Mouse (Mus musculus) neutrophil, adult 5-6 weeks (primary cell): ENCODE data around the gene Agpat1. TPM values are rescaled to one million over a fixed set of nuclear protein-coding genes. Genes with fewer than 3 reads are reported as not detected.

Source experiments
- ATAC-seq: fragments of 151-379, 151-347 bp; 2 replicates; pipeline ENCODE4 v1.8.0; 2017; ENCODE audit warnings: mild to moderate bottlenecking, moderate TSS enrichment; ENCODE audit not compliant: insufficient number of reproducible peaks, poor library complexity, low FRiP score, severe bottlenecking; ENCODE audit errors: extremely low read depth
- total RNA-seq: library from RNA; stranded (forward); fragments of 200-1000 nt; gene quantifications from 2 replicates; pipeline ENCODE4 v1.2.3, GENCODE M21; 2017

Agpat1 gene
- total RNA-seq = 27.5 and 32.9 TPM in 2 replicates

- ATAC-seq = peak; percentile 66
These were observed at the start of gene Agpat1 for GRCm38 (mm10) chr17:34604061-34604508. Agpat1 (plus strand) TSS chr17:34604262.

GRCm38 (mm10) chr17:34555483-34555882, 48.6 kb upstream of the Agpat1 start:
- peak; percentile 78 for ATAC-seq

GRCm38 (mm10) chr17:34556406-34556805, 47.7 kb upstream of the Agpat1 start:
- no peak for ATAC-seq

GRCm38 (mm10) chr17:34557411-34557810, 46.7 kb upstream of the Agpat1 start:
- ATAC-seq = no peak

- ATAC-seq = no peak
These were observed 44.9 kb upstream of the Agpat1 start for GRCm38 (mm10) chr17:34559116-34559515.

GRCm38 (mm10) chr17:34559895-34560294, 44.2 kb upstream of the Agpat1 start:
- ATAC-seq = no peak

GRCm38 (mm10) chr17:34560438-34560837, 43.6 kb upstream of the Agpat1 start:
- ATAC-seq = no peak

GRCm38 (mm10) chr17:34561200-34561599, 42.9 kb upstream of the Agpat1 start:
- ATAC-seq = peak; percentile 77

- ATAC-seq = no peak
These were observed 41.5 kb upstream of the Agpat1 start for GRCm38 (mm10) chr17:34562595-34562994.

- ATAC-seq = no peak
These were observed 40.7 kb upstream of the Agpat1 start for GRCm38 (mm10) chr17:34563354-34563753.

GRCm38 (mm10) chr17:34564003-34564421, 40.0 kb upstream of the Agpat1 start, which contains the start of gene Notch4:
Notch4 (plus strand) TSS chr17:34564268.
- no peak for ATAC-seq

GRCm38 (mm10) chr17:34564796-34565195, 39.3 kb upstream of the Agpat1 start:
- ATAC-seq = no peak

GRCm38 (mm10) chr17:34567311-34567710, 36.8 kb upstream of the Agpat1 start:
- ATAC-seq = no peak

GRCm38 (mm10) chr17:34568421-34568820, 35.6 kb upstream of the Agpat1 start:
- no peak for ATAC-seq

- ATAC-seq = no peak
These were observed 34.1 kb upstream of the Agpat1 start for GRCm38 (mm10) chr17:34569919-34570318.

GRCm38 (mm10) chr17:34571875-34572274, 32.2 kb upstream of the Agpat1 start:
- no peak for ATAC-seq

- no peak for ATAC-seq
These were observed 31.7 kb upstream of the Agpat1 start for GRCm38 (mm10) chr17:34572361-34572760.

GRCm38 (mm10) chr17:34576577-34576976, 27.5 kb upstream of the Agpat1 start:
- no peak for ATAC-seq

- ATAC-seq = peak; percentile 75
These were observed 26.0 kb upstream of the Agpat1 start for GRCm38 (mm10) chr17:34578070-34578469.

GRCm38 (mm10) chr17:34582528-34582927, 21.5 kb upstream of the Agpat1 start:
- no peak for ATAC-seq

GRCm38 (mm10) chr17:34583397-34583796, 20.7 kb upstream of the Agpat1 start:
- ATAC-seq = no peak
